Mouse (Mus musculus): ENCODE results near the gene Gng7.

DNA sequence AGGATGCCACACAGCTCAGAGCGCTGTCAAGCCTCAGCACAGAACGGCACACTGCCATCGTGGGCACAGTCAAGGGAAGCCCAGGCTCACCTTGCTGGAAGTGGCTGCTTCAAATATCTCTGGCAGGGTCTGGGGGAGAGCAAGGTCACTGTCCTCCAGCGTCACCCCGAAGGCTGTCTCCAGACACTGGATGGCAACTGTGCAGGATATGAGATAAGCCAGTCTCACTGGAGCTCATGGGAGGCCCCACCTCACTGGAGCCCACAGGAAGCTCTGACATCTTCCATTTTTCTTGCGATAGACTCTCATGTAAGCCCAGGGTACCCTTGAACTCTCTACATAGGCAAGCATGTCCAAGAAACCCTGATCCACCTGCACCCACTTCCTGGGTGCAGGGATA lies 36.4 kb upstream of the Gng7 start:
- TF ChIP-seq CTCF (IDR thresholded peaks at IDR 0.05; ENCODE audit: extremely low read depth, insufficient read depth, low read length) = no peak
- TF ChIP-seq POLR2A (IDR thresholded peaks at IDR 0.05; ENCODE audit: extremely low read depth, insufficient read depth, low read length) = no peak

Data from cortical plate, adult 2 months (tissue).